In the genomic region with DNA sequence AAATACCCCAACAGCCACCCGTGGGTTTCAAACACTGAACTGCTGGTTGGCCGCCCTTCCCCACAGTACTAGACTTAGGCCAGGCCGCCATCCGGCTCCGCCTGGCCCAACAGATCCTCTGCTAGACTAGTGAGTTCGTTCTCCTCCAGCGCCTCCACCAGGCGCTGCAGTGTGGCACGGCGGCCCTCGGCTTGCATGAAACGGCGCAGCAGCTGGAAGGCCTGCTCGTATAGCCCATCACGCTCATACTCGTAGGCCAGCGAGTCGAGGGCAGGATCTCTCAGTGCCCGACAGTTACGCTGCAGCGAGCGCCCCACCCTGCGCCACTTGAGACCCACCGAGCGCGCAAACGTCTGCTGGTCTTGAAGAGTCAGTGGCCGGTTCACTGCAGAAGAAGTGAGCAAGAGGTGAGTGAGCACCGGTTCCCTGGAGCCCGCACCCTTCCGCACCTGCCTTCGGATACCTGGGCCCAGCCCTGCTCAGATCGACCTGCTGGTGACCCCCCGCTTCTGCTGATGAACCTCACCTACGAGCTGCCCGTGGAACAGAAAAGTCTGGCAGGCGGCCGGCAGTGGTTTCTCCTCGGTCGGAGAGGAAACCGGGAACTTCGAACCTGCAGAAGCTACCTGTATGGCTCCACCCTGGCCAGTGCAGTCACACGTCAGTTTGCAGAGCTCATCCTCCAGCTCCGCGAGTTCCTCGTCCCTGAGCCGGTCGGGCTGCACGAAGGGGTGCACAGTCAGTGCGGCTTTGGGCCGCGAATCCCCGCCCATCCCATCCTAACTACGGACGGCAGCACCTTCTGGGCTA, we compare ENCODE assay signal across 7 mouse cellular contexts. TPM values are rescaled to one million over a fixed set of nuclear protein-coding genes. Genes with fewer than 3 reads are reported as not detected.
DNase-seq lines count a peak whose midpoint lies in the region; ATAC-seq lines count a peak whose summit lies in the region.

No protein-coding gene starts in this region.

- peak; percentile 55; the same call in 1 of the 2 replicates for ATAC-seq in hindbrain, embryonic 13.5 days (ENCODE audit: low FRiP score)
- ATAC-seq in lung, embryonic 16.5 days (ENCODE audit: low read depth): no peak; the same call in 1 of the 2 replicates
- ATAC-seq in stomach, embryonic 14.5 days (ENCODE audit: insufficient number of reproducible peaks, insufficient read depth, low FRiP score, low read depth): no peak

- WGBS in hindbrain, embryonic 13.5 days: 2% methylated on average over 55 of the region's 55 CpGs
- WGBS in lung, embryonic 16.5 days: 5% methylated on average over 55 of the region's 55 CpGs
- 5% methylated on average over 54 of the region's 55 CpGs for WGBS in stomach, embryonic 14.5 days

- H3K36me3 ChIP-seq in hindbrain, embryonic 13.5 days: no peaks in the 10 kb centered on the region
- no peaks in the 10 kb centered on the region for H3K36me3 ChIP-seq in lung, embryonic 16.5 days (ENCODE audit: control insufficient read depth, insufficient read depth, low read length)
- H3K36me3 ChIP-seq in stomach, embryonic 14.5 days (ENCODE audit: control insufficient read depth, insufficient read depth, low read length): no peaks in the 10 kb centered on the region

- DNase-seq in right cerebral cortex, postnatal 14 days: peak; percentile 45
- no peak for DNase-seq in right cerebral cortex, adult 2 months (ENCODE audit: low spot score in 2 of 2)
- DNase-seq in embryo, embryonic 11 days: peak; percentile 71
- no peak for DNase-seq in T-cell, adult 2 months (ENCODE audit: low spot score)

- peak overlapping the region; percentile 41 for H3K4me3 ChIP-seq in hindbrain, embryonic 13.5 days
- peak overlapping the region; percentile 49 for H3K4me3 ChIP-seq in lung, embryonic 16.5 days (ENCODE audit: low read length)
- peak overlapping the region; percentile 30 for H3K4me3 ChIP-seq in stomach, embryonic 14.5 days (ENCODE audit: low read depth, low read length)

- peak overlapping the region; percentile 63 for H3K9ac ChIP-seq in hindbrain, embryonic 13.5 days
- H3K9ac ChIP-seq in lung, embryonic 16.5 days (ENCODE audit: low read length): peak overlapping the region; percentile 43
- H3K9ac ChIP-seq in stomach, embryonic 14.5 days (replicated peaks; ENCODE audit: low read depth, low read length): no peak overlapping the region

- peak overlapping the region; percentile 71 for H3K4me2 ChIP-seq in hindbrain, embryonic 13.5 days
- H3K4me2 ChIP-seq in lung, embryonic 16.5 days (ENCODE audit: low read depth, low read length): peak overlapping the region; percentile 87
- H3K4me2 ChIP-seq in stomach, embryonic 14.5 days (replicated peaks; ENCODE audit: low read depth, low read length): peak overlapping the region; percentile 78

- H3K27me3 ChIP-seq in hindbrain, embryonic 13.5 days: peaks cover 89% of the 10 kb centered on the region
- H3K27me3 ChIP-seq in lung, embryonic 16.5 days (ENCODE audit: control insufficient read depth, insufficient read depth, low read depth, low read length): peaks cover 33% of the 10 kb centered on the region
- H3K27me3 ChIP-seq in stomach, embryonic 14.5 days (ENCODE audit: control insufficient read depth, insufficient read depth, low read length): peaks cover 23% of the 10 kb centered on the region

- no peaks in the 10 kb centered on the region for H3K9me3 ChIP-seq in hindbrain, embryonic 13.5 days
- H3K9me3 ChIP-seq in lung, embryonic 16.5 days (ENCODE audit: control insufficient read depth, low read length): peaks cover 4% of the 10 kb centered on the region; the same call in 1 of the 2 replicates
- H3K9me3 ChIP-seq in stomach, embryonic 14.5 days (ENCODE audit: control insufficient read depth, low read depth, low read length): no peaks in the 10 kb centered on the region

- no peak overlapping the region for H3K27ac ChIP-seq in hindbrain, embryonic 13.5 days
- H3K27ac ChIP-seq in lung, embryonic 16.5 days (ENCODE audit: low read length): no peak overlapping the region
- H3K27ac ChIP-seq in stomach, embryonic 14.5 days (ENCODE audit: low read length): no peak overlapping the region

- peaks cover 32% of the 10 kb centered on the region for H3K4me1 ChIP-seq in hindbrain, embryonic 13.5 days (replicated peaks)
- peaks cover 33% of the 10 kb centered on the region for H3K4me1 ChIP-seq in lung, embryonic 16.5 days (replicated peaks; ENCODE audit: control insufficient read depth, insufficient read depth, low read length)
- peaks cover 16% of the 10 kb centered on the region for H3K4me1 ChIP-seq in stomach, embryonic 14.5 days (ENCODE audit: control insufficient read depth, insufficient read depth, low read length)

RNA-seq across cellular contexts. Expression of a gene that starts 4.2 kb away (rescaled TPM):
- 6.2 and 6.7 TPM in 2 replicates for polyA plus RNA-seq in hindbrain, embryonic 13.5 days (2015; fragmentation: Nextera tagmentation; extraction: Ambion mirVana)
- 22.3 and 24.7 TPM in 2 replicates for polyA plus RNA-seq in lung, embryonic 16.5 days (2015; fragmentation: Nextera tagmentation; extraction: Ambion mirVana)
- 22.7 and 29.4 TPM in 2 replicates for polyA plus RNA-seq in stomach, embryonic 14.5 days (2014; fragmentation: Nextera tagmentation; extraction: Ambion mirVana)

RNA-seq across cellular contexts. Expression of a gene that starts 5.3 kb away (rescaled TPM):
- polyA plus RNA-seq in hindbrain, embryonic 13.5 days (2015; fragmentation: Nextera tagmentation; extraction: Ambion mirVana): 19.9 and 21.1 TPM in 2 replicates
- polyA plus RNA-seq in lung, embryonic 16.5 days (2015; fragmentation: Nextera tagmentation; extraction: Ambion mirVana): 31.5 and 34.2 TPM in 2 replicates
- 21.7 and 22.0 TPM in 2 replicates for polyA plus RNA-seq in stomach, embryonic 14.5 days (2014; fragmentation: Nextera tagmentation; extraction: Ambion mirVana)

RNA-seq across cellular contexts. Expression of a gene that starts 5.3 kb away (rescaled TPM):
- 1.1 and 1.2 TPM in 2 replicates for polyA plus RNA-seq in hindbrain, embryonic 13.5 days (2015; fragmentation: Nextera tagmentation; extraction: Ambion mirVana)
- 4.9 and 6.6 TPM in 2 replicates for polyA plus RNA-seq in lung, embryonic 16.5 days (2015; fragmentation: Nextera tagmentation; extraction: Ambion mirVana)
- polyA plus RNA-seq in stomach, embryonic 14.5 days (2014; fragmentation: Nextera tagmentation; extraction: Ambion mirVana): 3.0 and 3.1 TPM in 2 replicates

RNA-seq across cellular contexts. Expression of a gene that starts 10.5 kb away (rescaled TPM):
- 0.27 and 0.44 TPM in 2 replicates for polyA plus RNA-seq in hindbrain, embryonic 13.5 days (2015; fragmentation: Nextera tagmentation; extraction: Ambion mirVana)
- polyA plus RNA-seq in lung, embryonic 16.5 days (2015; fragmentation: Nextera tagmentation; extraction: Ambion mirVana): 0.39 and 0.65 TPM in 2 replicates
- polyA plus RNA-seq in stomach, embryonic 14.5 days (2014; fragmentation: Nextera tagmentation; extraction: Ambion mirVana): not detected in 2 replicates

RNA-seq across cellular contexts. Expression of a gene that starts 16.8 kb away (rescaled TPM):
- polyA plus RNA-seq in hindbrain, embryonic 13.5 days (2015; fragmentation: Nextera tagmentation; extraction: Ambion mirVana): 3.9 and 4.5 TPM in 2 replicates
- 2.0 and 2.1 TPM in 2 replicates for polyA plus RNA-seq in lung, embryonic 16.5 days (2015; fragmentation: Nextera tagmentation; extraction: Ambion mirVana)
- 1.9 and 2.0 TPM in 2 replicates for polyA plus RNA-seq in stomach, embryonic 14.5 days (2014; fragmentation: Nextera tagmentation; extraction: Ambion mirVana)

Comparison
In these comparisons a context has a peak if more than half of its experiments do, and no peak if none do; other contexts are left out.
1. DNase-seq: peak in right cerebral cortex, postnatal 14 days (single experiment) and embryo, embryonic 11 days (single experiment); none in right cerebral cortex, adult 2 months (0 of 2) and T-cell, adult 2 months (single experiment).
2. Peak in every context shown above with its lines, with median percentiles within 50 percentile points of each other: H3K4me2 ChIP-seq and H3K4me3 ChIP-seq.